Mouse (Mus musculus): ENCODE measurements at regions not wholly inside any gene's neighbourhood (a gene's known extent, or its start where the extent isn't known, plus 50 kb on each side); places are given as distances from the start of the nearest gene placed in this dataset.

Small RNA genes in the stretch of these regions (microRNA-seq; reads per million reads assigned to microRNA genes)
- gene Gm25693: 0 reads per million in 2 experiments

All from adrenal gland, adult 2 months (tissue).